Mouse (Mus musculus) neural tube, embryonic 12.5 days (tissue): ENCODE data around the gene Mc3r. TPM values are rescaled to one million over a fixed set of nuclear protein-coding genes. Genes with fewer than 3 reads are reported as not detected.

Experiments
- ATAC-seq: fragments of 200-750 bp; cut with Nextera tagmentation; 2 replicates; pipeline ENCODE4 v1.8.0; 2017; ENCODE audit warnings: low read depth, mild to moderate bottlenecking, moderate TSS enrichment, moderate library complexity; ENCODE audit not compliant: low FRiP score
- H3K27ac ChIP-seq: fragments of 300-500 bp; sonication (generic); 2 replicates; pipeline ENCODE4 v1.5.1; 2016
- H3K27me3 ChIP-seq: fragments of 300-500 bp; sonication (generic); replicated peaks from 2 replicates; pipeline ENCODE4 v1.6.1; 2016; ENCODE audit warnings: mild to moderate bottlenecking
- H3K36me3 ChIP-seq: fragments of 300-500 bp; sonication (generic); 2 replicates; pipeline ENCODE4 v1.6.1; 2016; ENCODE audit warnings: mild to moderate bottlenecking
- H3K4me1 ChIP-seq: fragments of 300-500 bp; sonication (generic); 2 replicates; pipeline ENCODE4 v1.6.1; 2016
- H3K4me2 ChIP-seq: fragments of 300-500 bp; sonication (generic); replicated peaks from 2 replicates; pipeline ENCODE4 v1.6.1; 2016; ENCODE audit warnings: mild to moderate bottlenecking
- H3K4me3 ChIP-seq: fragments of 300-500 bp; sonication (generic); 2 replicates; pipeline ENCODE4 v1.5.1; 2016
- H3K9ac ChIP-seq: fragments of 300-500 bp; sonication (generic); 2 replicates; pipeline ENCODE4 v1.6.1; 2016; ENCODE audit warnings: mild to moderate bottlenecking
- H3K9me3 ChIP-seq: fragments of 300-500 bp; sonication (generic); 2 replicates; pipeline ENCODE4 v1.6.1; 2016; ENCODE audit warnings: mild to moderate bottlenecking
- WGBS: fragments of 180-500 bp; shearing (Covaris S2); methylation state at CpG from one replicate; pipeline ENCODE4 v1.1.7; 2016; 5-methylcytosine and 5-hydroxymethylcytosine counted together
- polyA plus RNA-seq: library from polyadenylated mRNA; unstranded; fragments of >200 nt; fragmentation: Nextera tagmentation; extraction: Ambion mirVana; gene quantifications from 2 replicates; pipeline ENCODE4 v1.2.1, GENCODE M21; 2016

Gene Mc3r
- polyA plus RNA-seq, result not detected in 2 replicates

GRCm38 (mm10) chr2:172248106-172248764, at the start of gene Mc3r:
Gene Mc3r (plus strand): TSS chr2:172248492.
- Histone ChIP-seq H3K27me3 (no peaks in the 10 kb centered on the region; the same call in 1 of the 2 replicates), H3K4me2 (peak within 1 kb of the TSS; percentile 33), H3K9ac (no peak within 1 kb of the TSS), H3K4me1 (peaks cover 7% of the 10 kb centered on the region; the same call in 1 of the 2 replicates), H3K4me3 (no peak within 1 kb of the TSS), H3K27ac (no peak within 1 kb of the TSS), H3K36me3 (no peaks in the 10 kb centered on the region), H3K9me3 (no peaks in the 10 kb centered on the region)
- ATAC-seq, result peak; percentile 56; the same call in 1 of the 2 replicates
- WGBS, result 15% methylated on average over 22 of the region's 22 CpGs

GRCm38 (mm10) chr2:172201998-172202780, 46.1 kb upstream of the Mc3r start:
- H3K9ac ChIP-seq, result no peak overlapping the region
- 89% methylated on average over 13 of the region's 13 CpGs for WGBS
- ATAC-seq, result no peak

GRCm38 (mm10) chr2:172207003-172207402, 41.3 kb upstream of the Mc3r start:
- H3K4me1 ChIP-seq, result no peaks in the 10 kb centered on the region
- H3K36me3 ChIP-seq, result no peaks in the 10 kb centered on the region
- no peak overlapping the region for H3K4me3 ChIP-seq
- H3K9me3 ChIP-seq, result no peaks in the 10 kb centered on the region
- no peak overlapping the region for H3K27ac ChIP-seq
- no peak overlapping the region for H3K4me2 ChIP-seq
- WGBS, result 15% methylated on average over 11 of the region's 11 CpGs
- H3K9ac ChIP-seq, result no peak overlapping the region
- no peaks in the 10 kb centered on the region for H3K27me3 ChIP-seq
- ATAC-seq, result no peak

More at GRCm38 (mm10) chr2:172201998-172202780, 46.1 kb upstream of the Mc3r start:
- H3K9me3 ChIP-seq, result no peaks in the 10 kb centered on the region
- no peaks in the 10 kb centered on the region for H3K27me3 ChIP-seq
- no peaks in the 10 kb centered on the region for H3K4me1 ChIP-seq
- no peak overlapping the region for H3K4me2 ChIP-seq
- H3K36me3 ChIP-seq, result no peaks in the 10 kb centered on the region
- no peak overlapping the region for H3K4me3 ChIP-seq
- no peak overlapping the region for H3K27ac ChIP-seq

GRCm38 (mm10) chr2:172213480-172213879, 34.8 kb upstream of the Mc3r start:
- 65% methylated on average over 8 of the region's 8 CpGs for WGBS
- Histone ChIP-seq H3K4me3 (no peak overlapping the region), H3K9me3 (no peaks in the 10 kb centered on the region), H3K4me1 (no peaks in the 10 kb centered on the region), H3K4me2 (no peak overlapping the region), H3K27me3 (no peaks in the 10 kb centered on the region), H3K9ac (no peak overlapping the region), H3K36me3 (no peaks in the 10 kb centered on the region), H3K27ac (no peak overlapping the region)
- ATAC-seq, result no peak

DNA sequence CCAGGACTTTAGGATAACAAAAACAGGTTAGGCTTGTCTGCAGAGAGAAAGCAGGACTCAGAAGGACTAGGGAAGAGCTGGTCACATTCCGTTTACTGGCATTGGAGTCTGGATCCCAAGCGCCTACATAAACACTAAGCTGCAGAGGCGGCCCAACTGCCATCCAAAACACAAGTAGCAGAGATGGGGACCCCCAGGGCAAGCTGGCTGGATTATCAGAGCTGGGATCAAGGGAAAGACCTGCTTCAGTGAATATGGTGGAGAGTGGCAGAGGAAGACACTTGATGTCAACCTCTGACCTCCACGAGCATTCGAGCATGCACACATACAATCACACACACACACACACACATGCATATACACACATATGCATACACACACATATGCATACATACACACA, 34.0 kb upstream of the Mc3r start:
- Histone ChIP-seq H3K27me3 (no peaks in the 10 kb centered on the region), H3K27ac (no peak overlapping the region), H3K36me3 (no peaks in the 10 kb centered on the region), H3K4me2 (no peak overlapping the region), H3K9ac (no peak overlapping the region), H3K4me1 (no peaks in the 10 kb centered on the region), H3K9me3 (no peaks in the 10 kb centered on the region), H3K4me3 (no peak overlapping the region)
- no peak for ATAC-seq
- WGBS, result 96% methylated on average over 5 of the region's 5 CpGs

DNA sequence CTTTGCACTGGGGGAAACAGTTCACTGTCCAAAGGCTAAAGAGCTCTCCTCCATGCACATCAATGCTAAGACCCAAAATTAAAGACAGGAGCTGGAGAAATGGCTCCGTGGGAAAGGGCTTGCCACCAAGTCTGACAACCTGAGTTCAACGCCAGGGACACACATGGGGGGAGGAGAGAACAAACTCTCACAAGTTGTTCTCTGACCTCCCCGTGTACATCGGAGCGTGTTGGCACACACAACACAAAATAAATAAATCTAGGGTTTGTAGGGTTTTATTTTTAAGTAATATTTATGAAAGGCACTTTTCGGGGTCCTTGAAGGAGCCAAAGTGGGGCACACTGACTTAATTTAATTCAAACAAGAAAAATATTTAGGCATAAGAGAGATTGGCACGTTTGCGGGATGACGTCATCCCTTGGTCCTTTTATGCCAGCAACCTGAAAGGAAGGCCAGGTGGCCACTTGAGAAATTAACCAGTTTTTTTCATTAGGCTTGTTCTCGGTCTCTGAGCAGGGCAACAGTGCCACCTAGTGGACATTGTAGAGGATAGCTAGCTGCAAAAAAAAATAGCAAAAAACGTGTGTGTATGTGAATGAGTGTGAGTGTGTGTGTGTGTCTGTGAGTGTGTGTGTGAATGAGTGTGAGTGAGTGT, 32.7 kb upstream of the Mc3r start:
- Histone ChIP-seq H3K4me2 (no peak overlapping the region), H3K4me1 (no peaks in the 10 kb centered on the region), H3K9ac (no peak overlapping the region), H3K27ac (no peak overlapping the region), H3K27me3 (no peaks in the 10 kb centered on the region), H3K9me3 (no peaks in the 10 kb centered on the region), H3K36me3 (no peaks in the 10 kb centered on the region), H3K4me3 (no peak overlapping the region)
- 47% methylated on average over 11 of the region's 11 CpGs for WGBS
- no peak for ATAC-seq

GRCm38 (mm10) chr2:172216163-172216915, 32.0 kb upstream of the Mc3r start:
- Histone ChIP-seq H3K9ac (no peak overlapping the region), H3K27ac (no peak overlapping the region), H3K36me3 (no peaks in the 10 kb centered on the region), H3K4me1 (no peaks in the 10 kb centered on the region), H3K27me3 (no peaks in the 10 kb centered on the region), H3K9me3 (no peaks in the 10 kb centered on the region), H3K4me2 (no peak overlapping the region), H3K4me3 (no peak overlapping the region)
- 66% methylated on average over 17 of the region's 17 CpGs for WGBS
- ATAC-seq, result no peak

DNA sequence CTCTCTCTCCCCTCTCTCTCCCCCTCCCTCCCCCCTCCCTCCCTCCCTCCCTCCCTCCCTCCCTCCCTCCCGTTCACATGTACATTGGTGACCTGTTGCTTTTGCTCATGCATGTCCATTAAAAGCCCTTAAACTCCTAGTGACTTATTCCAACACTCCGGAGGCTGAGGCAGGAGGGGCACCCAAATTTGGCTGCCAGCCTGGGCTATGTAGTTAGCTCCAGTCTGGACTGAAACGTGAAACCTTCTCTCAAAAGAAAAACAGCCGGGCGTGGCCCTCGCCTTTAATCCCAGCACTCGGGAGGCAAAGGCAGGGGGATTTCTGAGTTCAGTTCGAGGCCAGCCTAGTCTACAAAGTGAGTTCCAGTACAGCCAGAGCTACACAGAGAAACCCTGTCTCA, 30.4 kb upstream of the Mc3r start:
- Histone ChIP-seq H3K9me3 (no peaks in the 10 kb centered on the region), H3K4me2 (no peak overlapping the region), H3K27me3 (no peaks in the 10 kb centered on the region; the same call in 1 of the 2 replicates), H3K4me1 (no peaks in the 10 kb centered on the region), H3K9ac (no peak overlapping the region), H3K4me3 (no peak overlapping the region), H3K27ac (no peak overlapping the region), H3K36me3 (no peaks in the 10 kb centered on the region)
- WGBS, result 62% methylated on average over 7 of the region's 8 CpGs
- ATAC-seq, result no peak

GRCm38 (mm10) chr2:172219186-172219585, 29.1 kb upstream of the Mc3r start:
- ATAC-seq, result no peak

GRCm38 (mm10) chr2:172221656-172222393, 26.5 kb upstream of the Mc3r start:
- Histone ChIP-seq H3K36me3 (no peaks in the 10 kb centered on the region), H3K27ac (no peak overlapping the region), H3K9ac (no peak overlapping the region), H3K4me1 (no peaks in the 10 kb centered on the region), H3K27me3 (no peaks in the 10 kb centered on the region; the same call in 1 of the 2 replicates), H3K9me3 (no peaks in the 10 kb centered on the region), H3K4me2 (no peak overlapping the region), H3K4me3 (no peak overlapping the region)
- WGBS, result 8% methylated on average over 16 of the region's 16 CpGs
- ATAC-seq, result no peak

More at GRCm38 (mm10) chr2:172219186-172219585, 29.1 kb upstream of the Mc3r start:
- Histone ChIP-seq H3K9ac (no peak overlapping the region), H3K9me3 (no peaks in the 10 kb centered on the region), H3K27me3 (no peaks in the 10 kb centered on the region; the same call in 1 of the 2 replicates), H3K36me3 (no peaks in the 10 kb centered on the region), H3K4me2 (no peak overlapping the region), H3K4me3 (no peak overlapping the region), H3K27ac (no peak overlapping the region), H3K4me1 (no peaks in the 10 kb centered on the region)
- WGBS, result 66% methylated on average over 5 of the region's 5 CpGs

GRCm38 (mm10) chr2:172222394-172222785, 25.9 kb upstream of the Mc3r start:
- Histone ChIP-seq H3K27ac (no peak overlapping the region), H3K9me3 (no peaks in the 10 kb centered on the region), H3K4me2 (no peak overlapping the region), H3K9ac (no peak overlapping the region), H3K27me3 (no peaks in the 10 kb centered on the region; the same call in 1 of the 2 replicates), H3K36me3 (no peaks in the 10 kb centered on the region), H3K4me3 (no peak overlapping the region), H3K4me1 (no peaks in the 10 kb centered on the region)
- no peak for ATAC-seq
- 11% methylated on average over 6 of the region's 6 CpGs for WGBS
